ENCODE assay signal across 33 mouse cellular contexts in genomic region chr16:75979381-75979780, GRCm38 (mm10).
"Had no signal": no experiment of that assay in that cellular context is flagged by ENCODE, and none has a peak within 500 bp of the region (broad histone marks: within the 10 kb centered on the region; RNA-seq: fewer than 3 reads in every experiment).

No protein-coding gene starts in this region.

- H3K4me1 ChIP-seq: heart, embryonic 13.5 days; heart, embryonic 15.5 days; hindbrain, embryonic 10.5 days; hindbrain, embryonic 12.5 days; hindbrain, embryonic 13.5 days; hindbrain, embryonic 15.5 days; intestine, embryonic 15.5 days; kidney, embryonic 15.5 days had no signal

- H3K4me3 ChIP-seq: heart, embryonic 13.5 days; heart, embryonic 15.5 days; hindbrain, embryonic 10.5 days; hindbrain, embryonic 12.5 days; hindbrain, embryonic 13.5 days; hindbrain, embryonic 15.5 days; intestine, embryonic 15.5 days; kidney, embryonic 15.5 days; layer of hippocampus, adult 2 months; left cerebral cortex, adult 2 months had no signal

- H3K27ac ChIP-seq: heart, embryonic 13.5 days; heart, embryonic 15.5 days; hindbrain, embryonic 10.5 days; hindbrain, embryonic 12.5 days; hindbrain, embryonic 13.5 days; hindbrain, embryonic 14.5 days; hindbrain, embryonic 15.5 days; hindbrain, postnatal 0 days; intestine, embryonic 15.5 days; kidney, embryonic 15.5 days; kidney, postnatal 0 days; layer of hippocampus, adult 2 months; left cerebral cortex, adult 2 months had no signal

- ATAC-seq: hindbrain, embryonic 16.5 days; hindbrain, postnatal 0 days; inflammation-experienced regulatory T-cells, adult 6 months; intestine, embryonic 15.5 days; intestine, embryonic 16.5 days; intestine, postnatal 0 days had no signal

- H3K9me3 ChIP-seq: heart, embryonic 15.5 days; hindbrain, embryonic 10.5 days; hindbrain, embryonic 15.5 days; intestine, embryonic 15.5 days; kidney, embryonic 15.5 days had no signal

- H3K9ac ChIP-seq: heart, embryonic 13.5 days; heart, embryonic 15.5 days; hindbrain, embryonic 12.5 days; hindbrain, embryonic 13.5 days; hindbrain, embryonic 14.5 days; hindbrain, embryonic 15.5 days; intestine, embryonic 15.5 days; kidney, embryonic 15.5 days had no signal

- H3K27me3 ChIP-seq: heart, embryonic 13.5 days; heart, embryonic 15.5 days; hindbrain, embryonic 12.5 days; hindbrain, embryonic 13.5 days; hindbrain, embryonic 15.5 days; intestine, embryonic 15.5 days; kidney, embryonic 15.5 days had no signal

- H3K36me3 ChIP-seq: heart, embryonic 13.5 days; heart, embryonic 15.5 days; hindbrain, embryonic 10.5 days; hindbrain, embryonic 12.5 days; hindbrain, embryonic 13.5 days; hindbrain, embryonic 15.5 days; intestine, embryonic 15.5 days; kidney, embryonic 15.5 days had no signal

- H3K4me2 ChIP-seq: heart, embryonic 13.5 days; heart, embryonic 15.5 days; hindbrain, embryonic 12.5 days; hindbrain, embryonic 13.5 days; hindbrain, embryonic 14.5 days; hindbrain, embryonic 15.5 days; intestine, embryonic 15.5 days; kidney, embryonic 15.5 days had no signal

- DNase-seq: heart, postnatal 10 days; heart, postnatal 14 days; heart, postnatal 36 days; heart, postnatal 4 days; kidney, adult 11 months; kidney, adult 18-20 months; kidney, adult 2 months; kidney, adult 8-10 months; kidney, adult 9 months; kidney, postnatal 10 days; kidney, postnatal 14 days; kidney, postnatal 25 days; kidney, postnatal 36 days; kidney, postnatal 4 days; layer of hippocampus, adult 9-11 months; layer of hippocampus, postnatal 36 days had no signal
